Mouse (Mus musculus): ENCODE data around the gene Nf2. TPM values are rescaled to one million over a fixed set of nuclear protein-coding genes. Genes with fewer than 3 reads are reported as not detected.

Gene Nf2
- polyA plus RNA-seq, 1 experiment = 52.9 TPM

DNA sequence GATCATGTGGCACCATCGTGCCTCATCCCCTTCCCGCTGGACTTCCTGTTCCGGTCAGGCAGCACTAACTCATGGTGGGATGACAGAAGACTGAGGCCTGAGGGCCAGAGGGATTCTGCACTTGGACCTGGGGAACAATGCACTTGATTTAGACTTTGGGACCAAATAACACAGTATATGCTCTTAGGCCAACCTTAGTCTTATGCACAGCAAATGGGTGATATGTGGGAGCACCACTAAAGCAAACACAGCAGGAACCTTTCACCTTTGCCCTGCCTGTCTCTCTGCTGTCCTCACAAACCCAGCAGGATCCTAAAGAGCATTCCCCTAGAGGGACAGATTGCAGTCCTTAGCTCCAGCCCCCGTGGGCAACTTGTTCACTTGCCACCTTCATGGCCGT, 108.6 kb downstream of the Nf2 start:
- H3K4me3 ChIP-seq (ENCODE audit: insufficient read depth, low read length) = no peak overlapping the region
- TF ChIP-seq POLR2A (IDR thresholded peaks at IDR 0.05; ENCODE audit: low read depth, low read length) = no peak
- TF ChIP-seq CTCF (IDR thresholded peaks at IDR 0.05; ENCODE audit: borderline replicate concordance, insufficient read depth, low read length) = no peak
- no peak overlapping the region for H3K27ac ChIP-seq (ENCODE audit: insufficient read depth, low read length)
- H3K4me1 ChIP-seq (ENCODE audit: control insufficient read depth, insufficient read depth, low read length) = no peaks in the 10 kb centered on the region

DNA sequence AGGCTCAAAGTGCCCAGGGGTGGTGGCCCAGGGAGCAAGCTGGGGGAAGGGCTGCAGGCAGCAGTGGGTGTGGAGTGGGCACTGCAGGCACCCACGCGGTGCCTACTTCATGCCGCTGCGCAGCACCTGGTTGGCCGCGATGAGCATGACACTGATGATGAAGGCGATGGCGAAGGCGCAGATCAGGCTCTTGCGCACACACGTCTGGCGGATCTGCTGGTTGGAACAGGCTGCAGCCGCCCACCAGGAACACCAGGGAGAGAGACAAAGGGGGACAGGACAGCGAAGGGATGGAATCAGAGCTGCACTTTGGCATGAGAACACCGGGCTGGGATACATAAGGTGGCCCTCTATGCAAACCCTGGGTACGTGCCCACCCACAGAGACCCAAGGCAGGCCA, 110.6 kb downstream of the Nf2 start:
- Histone ChIP-seq H3K27ac (ENCODE audit: insufficient read depth, low read length) (no peak overlapping the region), H3K4me3 (ENCODE audit: insufficient read depth, low read length) (no peak overlapping the region), H3K4me1 (ENCODE audit: control insufficient read depth, insufficient read depth, low read length) (no peaks in the 10 kb centered on the region)
- no peak for TF ChIP-seq CTCF (IDR thresholded peaks at IDR 0.05; ENCODE audit: borderline replicate concordance, insufficient read depth, low read length)
- no peak for TF ChIP-seq POLR2A (IDR thresholded peaks at IDR 0.05; ENCODE audit: low read depth, low read length)

DNA sequence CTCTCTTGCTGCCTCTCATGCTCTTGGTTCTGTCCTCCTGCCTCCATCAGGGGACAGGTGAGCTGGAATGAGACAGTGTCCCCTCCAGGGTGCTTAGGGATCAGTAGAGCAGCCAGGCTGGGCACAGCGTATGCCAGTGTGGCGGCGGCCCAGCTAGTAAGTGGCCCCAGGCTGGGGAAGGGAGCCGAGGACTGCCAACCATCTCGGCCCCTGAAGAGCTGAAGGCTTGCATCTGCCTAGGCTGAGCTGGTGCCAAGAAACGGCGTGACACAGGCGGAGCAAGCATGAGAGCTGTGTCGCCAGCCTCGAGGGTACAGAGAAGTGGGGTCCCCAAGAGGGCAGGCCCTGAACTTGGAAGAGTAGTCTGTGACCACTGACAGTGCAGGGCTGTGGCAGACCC, 111.7 kb downstream of the Nf2 start:
- H3K27ac ChIP-seq (ENCODE audit: insufficient read depth, low read length) = no peak overlapping the region
- TF ChIP-seq CTCF (IDR thresholded peaks at IDR 0.05; ENCODE audit: borderline replicate concordance, insufficient read depth, low read length) (no peak), POLR2A (IDR thresholded peaks at IDR 0.05; ENCODE audit: low read depth, low read length) (no peak)
- H3K4me3 ChIP-seq (ENCODE audit: insufficient read depth, low read length) = no peak overlapping the region
- H3K4me1 ChIP-seq (ENCODE audit: control insufficient read depth, insufficient read depth, low read length) = no peaks in the 10 kb centered on the region

DNA sequence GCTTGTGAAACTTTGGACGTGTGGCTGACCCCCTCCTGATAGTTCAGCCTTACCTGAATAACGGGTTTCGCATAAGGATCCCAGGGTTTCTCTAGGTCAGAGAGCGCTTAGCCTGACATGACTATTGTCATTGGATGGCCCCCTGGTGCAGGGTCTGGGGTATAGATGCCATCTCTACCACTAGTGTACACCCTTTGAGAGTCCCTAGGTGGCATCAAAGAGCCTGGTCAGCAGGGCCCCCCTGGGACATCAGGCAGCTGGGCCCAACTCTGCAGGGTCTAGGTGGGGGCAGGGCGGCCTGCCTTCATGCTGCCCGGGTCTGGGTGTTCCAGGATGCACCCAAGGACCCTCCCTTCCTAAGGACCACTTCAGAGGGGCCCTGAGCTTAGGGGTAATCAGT, 113.0 kb downstream of the Nf2 start:
- no peak overlapping the region for H3K4me3 ChIP-seq (ENCODE audit: insufficient read depth, low read length)
- H3K4me1 ChIP-seq (ENCODE audit: control insufficient read depth, insufficient read depth, low read length) = no peaks in the 10 kb centered on the region
- TF ChIP-seq POLR2A (IDR thresholded peaks at IDR 0.05; ENCODE audit: low read depth, low read length) = no peak
- TF ChIP-seq CTCF (IDR thresholded peaks at IDR 0.05; ENCODE audit: borderline replicate concordance, insufficient read depth, low read length) = no peak
- H3K27ac ChIP-seq (ENCODE audit: insufficient read depth, low read length) = no peak overlapping the region

DNA sequence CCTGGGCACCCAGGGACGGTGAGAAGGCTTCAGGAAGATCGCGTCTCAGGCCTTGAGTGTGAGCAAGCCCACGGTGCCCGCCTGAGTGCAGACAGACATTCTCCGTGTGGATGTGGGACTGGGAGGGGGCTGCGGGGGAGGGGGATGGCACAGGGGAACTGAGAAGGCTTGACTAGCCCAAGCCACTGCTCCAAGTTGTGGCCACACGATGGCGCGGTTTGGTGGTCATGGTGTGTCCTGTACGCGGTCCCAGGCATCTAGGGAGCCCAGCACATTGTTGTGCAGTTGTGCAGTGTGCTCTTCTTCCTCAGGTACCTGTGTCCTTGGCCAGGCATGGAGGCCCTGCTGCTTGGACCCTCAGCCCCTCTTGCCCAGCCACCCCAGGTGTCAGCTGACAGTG, 115.2 kb downstream of the Nf2 start:
- Histone ChIP-seq H3K27ac (ENCODE audit: insufficient read depth, low read length) (no peak overlapping the region), H3K4me3 (ENCODE audit: insufficient read depth, low read length) (no peak overlapping the region), H3K4me1 (ENCODE audit: control insufficient read depth, insufficient read depth, low read length) (no peaks in the 10 kb centered on the region)
- TF ChIP-seq CTCF (IDR thresholded peaks at IDR 0.05; ENCODE audit: borderline replicate concordance, insufficient read depth, low read length) = peak; percentile 61; the same call in 1 of the 2 replicates
- TF ChIP-seq POLR2A (IDR thresholded peaks at IDR 0.05; ENCODE audit: low read depth, low read length) = no peak

DNA sequence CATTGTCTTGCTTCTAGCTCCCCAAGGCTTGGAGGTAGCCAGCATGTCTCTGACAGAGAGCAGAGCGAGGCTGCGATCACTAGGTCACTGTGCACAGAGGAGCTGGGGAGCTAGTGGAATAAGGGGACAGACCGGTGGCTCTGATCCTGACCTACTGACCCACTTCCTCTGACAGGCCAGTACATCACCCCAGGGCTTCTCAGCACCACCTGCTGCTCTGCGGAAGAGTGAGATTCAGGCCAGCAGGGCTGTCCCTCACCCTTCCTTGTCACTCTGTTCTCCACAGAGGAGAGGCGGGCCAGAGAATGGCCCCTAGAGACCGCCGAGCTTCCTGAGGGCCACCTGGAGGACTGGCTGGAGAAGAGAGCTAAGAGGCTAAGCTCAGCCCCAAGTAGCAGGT, 117.6 kb downstream of the Nf2 start:
- H3K4me3 ChIP-seq (ENCODE audit: insufficient read depth, low read length) = no peak overlapping the region
- no peak overlapping the region for H3K27ac ChIP-seq (ENCODE audit: insufficient read depth, low read length)
- TF ChIP-seq CTCF (IDR thresholded peaks at IDR 0.05; ENCODE audit: borderline replicate concordance, insufficient read depth, low read length) (no peak), POLR2A (IDR thresholded peaks at IDR 0.05; ENCODE audit: low read depth, low read length) (no peak)
- H3K4me1 ChIP-seq (ENCODE audit: control insufficient read depth, insufficient read depth, low read length) = no peaks in the 10 kb centered on the region

DNA sequence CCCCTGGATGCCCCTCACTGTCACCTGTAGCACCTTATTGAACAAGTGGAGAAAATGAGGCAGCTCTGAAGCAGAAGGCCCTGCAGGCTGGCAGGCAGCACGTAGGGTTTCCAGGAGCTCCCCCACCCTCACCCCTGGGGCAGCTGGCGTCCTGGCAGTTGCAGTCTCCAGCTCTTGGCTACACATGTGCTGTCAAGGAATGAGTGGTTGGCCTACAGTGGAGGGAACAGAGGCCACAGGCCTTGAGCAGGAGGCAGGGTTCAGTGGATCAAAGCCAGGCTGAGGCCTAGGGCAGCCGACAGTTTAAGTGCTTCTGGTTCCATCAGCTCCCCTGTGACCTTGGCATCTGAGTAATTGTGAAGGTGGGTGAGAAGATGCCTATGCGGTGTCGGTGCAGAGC, 118.4 kb downstream of the Nf2 start:
- TF ChIP-seq POLR2A (IDR thresholded peaks at IDR 0.05; ENCODE audit: low read depth, low read length) = no peak
- TF ChIP-seq CTCF (IDR thresholded peaks at IDR 0.05; ENCODE audit: borderline replicate concordance, insufficient read depth, low read length) = no peak
- H3K4me3 ChIP-seq (ENCODE audit: insufficient read depth, low read length) = no peak overlapping the region
- H3K4me1 ChIP-seq (ENCODE audit: control insufficient read depth, insufficient read depth, low read length) = no peaks in the 10 kb centered on the region
- no peak overlapping the region for H3K27ac ChIP-seq (ENCODE audit: insufficient read depth, low read length)

DNA sequence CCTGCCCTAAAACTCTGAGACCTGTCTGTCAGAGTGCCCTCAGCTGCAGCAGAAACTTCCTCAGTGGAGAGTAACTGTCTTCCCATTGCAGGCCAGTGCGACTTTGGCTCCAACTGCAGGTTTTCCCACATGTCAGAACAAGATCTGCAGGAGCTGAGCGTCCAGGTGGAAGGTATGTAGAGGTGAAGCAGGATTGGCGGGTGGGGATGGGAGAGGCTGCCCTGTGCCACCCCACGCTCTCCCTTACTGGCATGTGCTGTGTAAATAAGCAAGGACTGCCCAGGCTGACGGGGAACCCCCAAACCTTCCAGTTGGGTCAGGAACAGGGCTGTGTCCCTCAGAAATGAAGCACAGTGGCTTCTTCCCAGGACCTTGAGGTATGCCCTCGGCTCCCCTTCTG, 119.2 kb downstream of the Nf2 start:
- TF ChIP-seq CTCF (IDR thresholded peaks at IDR 0.05; ENCODE audit: borderline replicate concordance, insufficient read depth, low read length) (no peak), POLR2A (IDR thresholded peaks at IDR 0.05; ENCODE audit: low read depth, low read length) (no peak)
- H3K4me1 ChIP-seq (ENCODE audit: control insufficient read depth, insufficient read depth, low read length) = no peaks in the 10 kb centered on the region
- H3K4me3 ChIP-seq (ENCODE audit: insufficient read depth, low read length) = no peak overlapping the region
- no peak overlapping the region for H3K27ac ChIP-seq (ENCODE audit: insufficient read depth, low read length)

DNA sequence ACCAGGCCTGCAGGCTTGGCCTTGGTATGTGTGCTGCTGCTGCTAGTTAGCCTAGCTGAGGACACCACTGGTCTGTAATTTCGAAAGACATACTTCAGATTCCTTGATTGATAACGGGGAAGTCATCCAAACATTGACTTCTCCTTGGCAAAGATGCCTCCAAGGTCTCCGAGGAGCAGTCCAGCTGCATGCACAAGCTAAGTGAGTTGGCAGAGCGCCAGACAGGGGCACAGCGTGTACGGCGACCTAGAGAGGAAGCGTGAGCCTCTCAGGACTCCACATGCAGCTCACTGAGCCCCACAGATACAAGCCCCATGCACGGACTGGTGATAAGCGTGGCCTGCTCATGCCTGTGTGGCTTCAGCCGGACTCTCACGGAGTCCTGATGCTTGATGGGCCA, 119.7 kb downstream of the Nf2 start:
- Histone ChIP-seq H3K4me1 (ENCODE audit: control insufficient read depth, insufficient read depth, low read length) (no peaks in the 10 kb centered on the region), H3K4me3 (ENCODE audit: insufficient read depth, low read length) (no peak overlapping the region), H3K27ac (ENCODE audit: insufficient read depth, low read length) (no peak overlapping the region)
- TF ChIP-seq POLR2A (IDR thresholded peaks at IDR 0.05; ENCODE audit: low read depth, low read length) (no peak), CTCF (IDR thresholded peaks at IDR 0.05; ENCODE audit: borderline replicate concordance, insufficient read depth, low read length) (no peak)

DNA sequence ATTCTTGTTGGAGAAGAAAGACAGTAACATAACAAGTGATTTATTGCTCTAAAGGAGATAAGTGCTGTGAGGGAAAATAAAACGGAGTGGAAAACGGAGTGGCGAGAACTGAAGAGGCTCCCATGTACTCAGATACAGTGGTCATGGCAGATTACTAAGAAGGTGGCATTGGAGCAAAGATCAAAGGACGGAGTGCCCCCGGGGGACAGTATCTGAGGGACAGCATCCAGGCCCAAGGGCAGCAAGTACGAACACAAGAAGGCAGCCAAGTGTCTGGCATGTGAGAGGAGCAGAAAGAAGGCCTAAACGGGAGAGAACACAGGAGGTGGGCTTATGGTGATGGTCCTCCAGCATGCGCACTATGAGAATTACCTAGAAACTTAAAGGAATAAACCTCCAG, 127.6 kb downstream of the Nf2 start:
- Histone ChIP-seq H3K4me1 (ENCODE audit: control insufficient read depth, insufficient read depth, low read length) (no peaks in the 10 kb centered on the region), H3K4me3 (ENCODE audit: insufficient read depth, low read length) (no peak overlapping the region)
- TF ChIP-seq POLR2A (IDR thresholded peaks at IDR 0.05; ENCODE audit: low read depth, low read length) (no peak), CTCF (IDR thresholded peaks at IDR 0.05; ENCODE audit: borderline replicate concordance, insufficient read depth, low read length) (no peak)

More for the DNA sequence above, 127.6 kb downstream of the Nf2 start:
- H3K27ac ChIP-seq (ENCODE audit: insufficient read depth, low read length) = no peak overlapping the region
